Mouse (Mus musculus) embryo, embryonic 11 days (tissue): ENCODE results near the gene Gm12258.

Experiments
- DNase-seq: peaks from one replicate; pipeline ENCODE4 v3.0.0-alpha.2; 2015

Gm12258 gene

DNA sequence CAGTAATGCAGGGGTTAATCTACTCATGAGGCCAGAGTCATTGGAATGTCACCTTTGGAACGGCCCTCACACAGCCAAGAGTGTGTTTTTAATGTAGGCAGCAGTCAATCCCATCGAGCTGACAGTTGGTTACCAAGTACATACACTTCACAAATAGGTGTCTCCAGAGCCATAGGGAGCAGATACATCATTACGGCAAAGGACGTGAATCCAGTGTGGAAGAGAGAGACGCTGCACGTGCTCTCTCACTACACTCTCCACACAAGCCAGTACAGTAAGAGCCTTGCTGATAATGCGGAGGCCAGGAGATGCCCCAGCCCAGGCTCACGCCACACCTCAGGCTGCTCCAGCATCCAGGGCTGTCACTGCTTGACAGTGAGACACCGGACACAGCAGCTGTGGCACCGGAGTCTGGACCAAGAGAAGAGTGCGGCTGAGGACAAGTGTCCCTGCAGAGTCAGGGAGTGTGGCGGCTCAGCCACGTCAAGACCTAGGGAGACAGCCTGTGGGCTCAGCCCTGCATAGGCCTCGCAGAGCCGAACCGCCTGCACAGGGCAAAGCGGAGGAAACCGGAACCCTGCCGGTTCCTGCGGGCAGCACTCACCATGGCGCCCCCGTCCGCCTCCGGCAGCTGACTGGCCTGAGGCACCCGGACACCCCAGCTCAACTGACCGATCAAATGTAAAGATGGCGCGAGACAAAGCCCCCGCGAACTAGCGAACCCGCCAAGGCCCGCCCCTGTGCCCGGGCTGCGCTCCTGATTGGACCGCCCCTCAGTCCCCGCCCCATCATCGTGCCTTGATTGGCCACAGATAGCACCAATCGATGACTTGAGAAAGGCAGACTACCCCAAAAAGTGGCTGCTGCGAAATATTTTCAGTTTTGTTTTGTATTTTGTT is 56.8 kb downstream of the Gm12258 start, which contains the start of gene Zfp39:
Gene Zfp39 (minus strand): TSS at position 715 of the 899 bp plus-strand sequence.
- peak; percentile 96 for DNase-seq

DNA sequence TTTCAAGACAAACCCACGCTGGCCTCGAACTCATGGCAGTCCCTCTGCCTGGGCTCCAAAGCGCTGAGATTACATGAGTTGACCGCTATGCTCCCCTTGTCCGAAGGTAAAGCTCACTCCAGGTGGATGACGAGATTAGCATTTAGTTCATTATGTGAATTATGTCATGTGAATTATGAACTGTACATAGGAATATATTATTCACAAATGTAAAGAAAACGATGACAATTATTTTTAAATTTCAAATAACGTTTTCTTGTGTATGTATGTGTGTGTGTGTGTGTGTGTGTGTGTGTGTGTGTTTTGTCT is 57.4 kb downstream of the Gm12258 start:
- no peak for DNase-seq

DNA sequence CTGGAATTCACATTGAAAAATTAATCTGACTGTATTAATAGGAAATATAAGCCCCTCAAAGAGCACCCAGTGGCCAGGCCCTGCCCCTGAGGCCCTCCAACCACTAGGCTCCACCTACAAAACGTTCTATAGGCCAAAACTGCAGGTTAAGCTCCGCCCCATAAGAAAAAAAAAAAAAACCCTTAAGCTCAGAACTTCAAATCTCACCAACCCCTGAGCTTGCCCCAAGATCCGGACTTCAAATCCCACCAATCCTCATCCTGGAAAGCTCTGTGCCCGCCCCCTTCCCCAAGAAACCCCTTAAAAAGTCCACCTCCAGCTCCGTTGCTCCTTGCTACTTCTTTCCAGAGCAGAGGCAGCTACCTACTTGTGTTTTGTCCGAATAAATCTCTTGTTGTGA is 57.9 kb downstream of the Gm12258 start:
- DNase-seq = peak; percentile 56
